Mouse (Mus musculus) cerebellum, adult 2 months (tissue): ENCODE data around the gene Atp1b1.

ENCODE experiments used
- CTCF ChIP-seq: fragments of 200-500 bp; IDR thresholded peaks from 2 replicates; pipeline ENCODE4 v1.5.1; 2011; ENCODE audit warnings: low read depth, mild to moderate bottlenecking, control low read depth, low read length, moderate library complexity, borderline replicate concordance; ENCODE audit not compliant: insufficient read depth
- POLR2A ChIP-seq: fragments of 200-500 bp; IDR thresholded peaks from 2 replicates; pipeline ENCODE4 v1.6.1; 2011; ENCODE audit warnings: low read length, control low read depth, borderline replicate concordance; ENCODE audit not compliant: insufficient read depth

DNA sequence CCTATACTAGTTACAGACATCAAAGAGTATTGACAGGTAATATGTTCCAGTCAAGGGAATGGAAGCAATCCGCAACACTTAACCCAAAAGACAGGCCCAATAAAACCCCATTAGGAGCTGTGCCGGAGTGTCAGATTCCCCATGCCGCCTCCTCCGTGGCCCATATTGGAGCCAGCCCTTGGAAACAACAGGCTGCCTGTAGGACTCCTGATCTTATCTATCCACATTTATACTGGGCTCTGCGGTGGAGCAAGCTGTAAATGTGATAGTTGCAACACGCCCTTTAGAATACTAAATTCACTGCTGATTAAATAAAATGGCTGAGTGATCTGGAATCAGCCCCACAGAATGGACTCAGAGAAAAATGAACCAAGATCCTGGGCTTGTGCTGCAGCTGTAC lies 24.1 kb downstream of the Atp1b1 start:
- TF ChIP-seq POLR2A (no peak), CTCF (no peak)
